Mouse (Mus musculus) duodenum, adult 2 months (tissue): ENCODE measurements around the gene Wnt10a. TPM values are rescaled to one million over a fixed set of nuclear protein-coding genes. Genes with fewer than 3 reads are reported as not detected.

Experiments
- polyA plus RNA-seq: library from polyadenylated mRNA; depleted of rRNA; stranded (reverse); fragments of >200 nt; gene quantifications from 2 replicates; pipeline ENCODE4 v1.2.3, GENCODE M21; 2012; ENCODE audit warnings: low replicate concordance; rRNA removed

The Wnt10a gene
- polyA plus RNA-seq = 0.11 and 0.44 TPM in 2 replicates

GRCm38 (mm10) chr1:74791249-74791648, at the start of gene Wnt10a:
TSS of gene Wnt10a (plus strand) at chr1:74791516.

GRCm38 (mm10) chr1:74748643-74749271, 42.6 kb upstream of the Wnt10a start, which contains the start of gene Prkag3:
TSS of gene Prkag3 (minus strand) at chr1:74749221.

GRCm38 (mm10) chr1:74771845-74771930, 19.6 kb upstream of the Wnt10a start, which contains the start of gene Wnt6:
TSS of gene Wnt6 (plus strand) at chr1:74771892.

Other genes with a start within 250 kb of the Wnt10a start
- gene Plcd4, start 248.6 kb upstream of the Wnt10a start, polyA plus RNA-seq = 0.08 TPM in 1 of 2 replicates, not detected in the other
- gene Usp37, start 247.2 kb upstream of the Wnt10a start, polyA plus RNA-seq = 0.98 and 1.5 TPM in 2 replicates
- gene Zfp142, start 203.3 kb upstream of the Wnt10a start, polyA plus RNA-seq = 5.8 and 7.8 TPM in 2 replicates
- 5.4 and 7.4 TPM in 2 replicates for gene Bcs1l, start 203.2 kb upstream of the Wnt10a start, polyA plus RNA-seq
- 16.9 and 18.9 TPM in 2 replicates for gene Rnf25, start 190.1 kb upstream of the Wnt10a start, polyA plus RNA-seq
- 0.85 and 1.4 TPM in 2 replicates for gene Stk36, start 190.1 kb upstream of the Wnt10a start, polyA plus RNA-seq
- 8.7 and 10.8 TPM in 2 replicates for gene Ttll4, start 129.8 kb upstream of the Wnt10a start, polyA plus RNA-seq
- gene Cyp27a1, start 77.9 kb upstream of the Wnt10a start, polyA plus RNA-seq = 8.0 and 32.7 TPM in 2 replicates
- gene Prkag3, start 42.3 kb upstream of the Wnt10a start, polyA plus RNA-seq = 0.07 and 0.40 TPM in 2 replicates
- 2.5 and 11.0 TPM in 2 replicates for gene Wnt6, start 19.6 kb upstream of the Wnt10a start, polyA plus RNA-seq
- 2.2 and 2.5 TPM in 2 replicates for gene Cdk5r2, start 63.4 kb downstream of the Wnt10a start, polyA plus RNA-seq
- gene Fev, start 93.9 kb downstream of the Wnt10a start, polyA plus RNA-seq = 3.2 and 3.6 TPM in 2 replicates
- gene Cryba2, start 101.6 kb downstream of the Wnt10a start, polyA plus RNA-seq = 1.1 and 1.6 TPM in 2 replicates
- gene Cfap65, start 144.1 kb downstream of the Wnt10a start, polyA plus RNA-seq = 0.07 and 0.20 TPM in 2 replicates
- gene Ihh, start 160.2 kb downstream of the Wnt10a start, polyA plus RNA-seq = 107 and 239 TPM in 2 replicates